Mouse (Mus musculus): ENCODE data around the gene C1s2. TPM values are rescaled to one million over a fixed set of nuclear protein-coding genes. Genes with fewer than 3 reads are reported as not detected.
"Not testable (repeated sequence)": the region's sequence is repeated elsewhere in the genome, so short reads cannot be mapped to it uniquely, and the experiment has no call there.

Gene C1s2
- polyA plus RNA-seq (2012), result not detected in 2 replicates

DNA sequence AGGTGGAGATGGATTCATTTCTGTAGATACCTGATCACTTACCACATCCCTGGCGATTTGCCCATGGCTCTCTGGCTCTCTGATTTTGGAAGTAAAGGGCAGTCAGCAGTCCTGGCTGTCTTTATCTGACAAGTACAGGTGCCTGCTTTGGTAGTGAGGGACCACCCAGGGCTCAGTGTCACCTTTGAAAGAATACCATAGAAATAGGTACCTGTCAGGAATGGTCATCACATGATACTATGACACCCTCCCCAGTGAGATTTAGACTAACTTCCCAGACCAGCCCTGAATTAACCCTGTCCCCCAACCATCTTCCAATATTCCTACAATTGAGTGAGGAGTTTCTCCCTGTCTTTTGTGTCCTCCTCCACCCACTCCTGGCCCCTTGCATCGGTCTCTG is at the start of gene C1s2:
Gene C1s2 (minus strand): TSS at position 101 of the 400 bp plus-strand sequence.
- TF ChIP-seq GATA1 (IDR thresholded peaks at IDR 0.05; ENCODE audit: low read length), result not testable (repeated sequence)

DNA sequence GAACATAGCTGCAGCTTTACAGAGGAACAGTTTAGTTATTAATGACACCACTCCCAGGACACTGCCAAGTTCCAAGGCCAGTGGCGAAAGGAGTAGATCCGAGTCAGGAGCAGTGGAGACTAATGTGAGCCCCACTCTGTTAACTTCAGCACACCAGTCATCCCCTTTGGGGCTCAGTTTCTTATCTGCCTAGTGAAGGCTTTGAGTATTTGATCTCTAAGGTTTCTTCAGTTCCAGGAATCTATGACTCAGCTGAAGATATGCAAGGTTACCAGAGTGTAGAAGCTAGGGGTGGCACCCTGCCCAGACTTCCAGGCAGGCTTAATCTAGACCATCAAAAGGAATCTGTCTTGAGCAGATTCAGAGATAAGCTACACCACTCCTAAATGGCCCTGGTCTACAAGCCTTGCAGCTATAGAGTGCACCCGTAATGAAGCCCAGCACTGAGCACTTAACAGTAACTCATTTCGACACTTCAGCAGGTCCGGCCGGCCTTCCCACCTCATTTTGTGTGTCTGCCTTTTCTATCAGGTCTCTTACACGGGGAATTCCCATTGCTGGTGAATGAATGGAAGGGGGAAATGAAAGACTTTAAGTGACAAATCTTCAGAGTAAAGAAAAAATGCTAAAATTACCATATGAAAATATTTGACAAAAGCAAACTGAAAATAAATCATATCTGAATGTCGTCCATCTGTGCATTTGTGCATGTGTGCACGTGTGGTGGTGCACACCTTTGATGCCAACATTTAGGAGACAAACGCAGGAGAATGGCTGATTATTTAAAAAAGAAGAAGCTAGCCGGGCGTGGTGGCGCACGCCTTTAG is 47.9 kb upstream of the C1s2 start:
- peak; percentile 77 for TF ChIP-seq GATA1 (IDR thresholded peaks at IDR 0.05; ENCODE audit: low read length)

DNA sequence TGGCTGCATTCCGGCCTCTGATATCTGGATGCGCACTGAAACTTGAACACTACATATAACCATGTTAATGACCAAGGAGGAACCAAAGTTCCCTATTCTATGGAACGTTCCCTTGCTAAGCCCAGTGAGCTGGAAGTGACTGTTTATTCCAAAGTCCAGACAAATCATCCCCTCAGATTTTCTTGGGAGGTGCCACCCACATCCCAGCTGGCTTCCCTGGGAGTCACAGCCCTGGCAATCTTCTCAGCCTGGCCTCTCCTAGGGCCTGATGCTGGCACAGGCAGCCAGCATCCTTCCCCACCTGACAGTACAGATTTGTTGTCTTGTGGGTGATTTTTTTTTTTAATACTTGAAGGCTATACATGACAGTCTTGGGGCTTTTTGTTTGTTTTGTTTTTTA is 43.6 kb upstream of the C1s2 start:
- no peak for TF ChIP-seq GATA1 (IDR thresholded peaks at IDR 0.05; ENCODE audit: low read length)

DNA sequence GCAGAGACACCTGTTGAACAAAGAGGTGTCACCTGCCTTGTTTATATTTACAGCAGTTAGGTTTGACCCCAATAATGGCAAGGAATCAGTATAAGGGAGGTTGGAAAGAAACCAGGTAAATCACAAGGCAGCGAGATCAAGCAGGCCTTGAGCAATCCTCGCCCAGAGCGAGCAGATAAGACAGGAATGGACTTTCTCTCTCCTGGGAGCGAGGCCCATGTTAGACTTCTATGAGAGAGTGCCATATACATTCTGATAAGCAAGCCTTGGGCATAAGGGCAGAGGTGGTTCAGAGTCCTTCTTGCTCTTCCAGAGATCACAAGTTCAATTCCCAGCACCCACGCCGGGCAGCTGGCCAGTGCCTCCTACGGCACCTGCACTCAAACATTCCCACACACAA is 42.9 kb upstream of the C1s2 start:
- TF ChIP-seq GATA1 (IDR thresholded peaks at IDR 0.05; ENCODE audit: low read length), result no peak

DNA sequence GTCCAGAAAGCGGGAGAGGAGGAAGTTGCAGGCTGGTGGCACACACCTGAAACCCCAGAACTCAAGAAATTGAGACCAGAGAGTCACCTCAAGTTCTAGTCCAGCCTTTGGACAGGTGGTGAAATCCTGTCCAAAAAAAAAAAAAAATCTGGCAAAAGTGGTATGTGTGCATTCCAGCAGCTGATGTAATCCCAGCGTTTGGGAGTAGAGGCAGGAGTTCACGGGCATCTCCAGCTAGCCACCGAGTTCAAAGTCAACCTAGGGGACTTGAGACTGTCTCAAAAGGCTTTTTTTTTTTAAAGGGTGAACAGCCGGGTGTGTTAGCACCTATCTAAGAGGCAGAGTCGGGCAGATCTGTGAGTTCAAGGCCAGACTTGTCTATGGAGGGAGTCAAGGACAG is 40.3 kb upstream of the C1s2 start:
- TF ChIP-seq GATA1 (IDR thresholded peaks at IDR 0.05; ENCODE audit: low read length), result no peak

DNA sequence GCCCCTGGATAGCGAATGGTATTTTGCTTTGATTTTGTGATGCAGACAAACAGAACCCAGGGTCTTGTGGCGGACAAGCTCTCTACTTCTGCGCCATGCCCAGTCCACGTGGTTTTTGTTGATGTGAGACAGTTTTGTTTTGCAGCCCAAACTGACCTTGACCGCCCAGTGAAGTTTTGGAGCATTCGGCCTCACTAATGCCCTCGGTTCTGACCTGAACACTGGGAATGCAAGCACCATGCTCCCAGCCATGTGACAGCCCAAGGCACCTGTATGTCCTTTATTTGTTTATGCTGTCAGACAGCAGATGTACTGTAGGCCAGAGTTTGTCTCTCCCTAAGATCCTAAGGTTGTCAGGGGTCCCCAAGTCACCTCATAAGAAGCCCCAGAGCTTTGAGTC is 38.7 kb upstream of the C1s2 start:
- no peak for TF ChIP-seq GATA1 (IDR thresholded peaks at IDR 0.05; ENCODE audit: low read length)

DNA sequence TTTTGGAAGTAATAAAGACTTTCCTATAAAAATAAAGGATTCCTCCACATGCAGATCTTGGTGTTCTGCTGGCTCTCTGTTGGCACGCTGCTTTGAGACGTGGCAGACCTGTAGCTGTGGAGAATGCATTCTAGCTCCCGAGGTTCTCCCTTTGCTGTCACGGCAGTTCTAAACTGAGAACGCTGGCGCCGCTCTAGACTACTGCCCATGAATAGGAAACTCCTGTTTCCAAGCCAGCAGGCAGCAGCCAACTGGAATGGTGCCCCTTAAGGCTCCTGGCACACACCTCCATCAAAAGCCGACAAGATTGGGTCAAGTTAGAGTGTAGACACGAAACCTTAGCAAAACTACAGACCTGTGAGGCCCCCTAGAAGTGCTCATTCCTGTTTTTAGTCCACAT is 37.7 kb upstream of the C1s2 start:
- TF ChIP-seq GATA1 (IDR thresholded peaks at IDR 0.05; ENCODE audit: low read length), result no peak

DNA sequence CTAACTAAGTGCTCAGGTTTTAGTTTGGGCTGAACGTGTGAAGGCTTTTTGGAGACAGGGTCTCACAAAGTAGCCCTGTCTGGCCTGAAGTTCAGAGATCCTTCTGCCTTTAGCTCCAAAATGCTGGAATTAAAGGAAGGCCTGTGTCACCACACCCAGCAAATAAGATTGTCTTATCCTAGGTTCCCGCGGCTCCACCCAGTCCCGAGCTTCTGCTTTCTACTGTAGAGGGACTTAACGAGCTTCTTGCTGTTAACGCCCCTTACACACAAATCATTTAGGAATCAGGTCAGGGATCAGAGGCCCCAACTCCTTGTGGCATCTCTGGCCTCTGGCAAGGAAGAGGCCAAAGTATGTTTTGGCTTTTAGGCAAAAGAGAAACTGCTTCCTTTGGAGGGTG is 36.2 kb upstream of the C1s2 start:
- no peak for TF ChIP-seq GATA1 (IDR thresholded peaks at IDR 0.05; ENCODE audit: low read length)

DNA sequence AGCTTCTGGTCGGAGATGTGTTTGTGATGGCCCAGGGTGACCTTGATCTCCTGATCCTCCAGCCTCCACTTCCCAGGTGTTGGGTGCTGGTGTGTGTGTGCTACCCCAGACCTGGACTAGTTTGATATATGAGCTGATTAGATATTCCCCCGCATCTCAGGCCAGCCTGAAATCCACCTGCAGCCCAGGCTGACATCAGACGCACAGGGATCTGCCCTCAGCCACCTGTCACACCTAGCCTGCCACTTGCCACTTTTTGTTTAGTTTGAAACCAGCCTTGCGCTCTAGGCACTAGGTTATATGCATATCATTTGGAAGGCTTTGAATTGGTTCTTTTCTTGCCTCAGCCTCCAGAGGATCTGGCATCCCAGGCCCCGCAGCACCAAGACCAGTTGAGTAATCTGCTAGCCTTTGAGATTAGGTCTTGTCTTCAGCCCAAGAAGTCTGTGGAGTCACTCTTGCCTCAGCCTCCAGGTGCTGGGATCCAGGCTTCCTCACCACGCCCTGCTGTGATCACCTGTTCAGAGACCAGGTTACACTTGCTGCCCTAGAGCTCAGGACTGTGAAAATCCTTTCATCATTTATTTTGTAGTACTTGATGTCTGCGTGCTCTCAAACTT is 34.5 kb upstream of the C1s2 start:
- no peak for TF ChIP-seq GATA1 (IDR thresholded peaks at IDR 0.05; ENCODE audit: low read length)

DNA sequence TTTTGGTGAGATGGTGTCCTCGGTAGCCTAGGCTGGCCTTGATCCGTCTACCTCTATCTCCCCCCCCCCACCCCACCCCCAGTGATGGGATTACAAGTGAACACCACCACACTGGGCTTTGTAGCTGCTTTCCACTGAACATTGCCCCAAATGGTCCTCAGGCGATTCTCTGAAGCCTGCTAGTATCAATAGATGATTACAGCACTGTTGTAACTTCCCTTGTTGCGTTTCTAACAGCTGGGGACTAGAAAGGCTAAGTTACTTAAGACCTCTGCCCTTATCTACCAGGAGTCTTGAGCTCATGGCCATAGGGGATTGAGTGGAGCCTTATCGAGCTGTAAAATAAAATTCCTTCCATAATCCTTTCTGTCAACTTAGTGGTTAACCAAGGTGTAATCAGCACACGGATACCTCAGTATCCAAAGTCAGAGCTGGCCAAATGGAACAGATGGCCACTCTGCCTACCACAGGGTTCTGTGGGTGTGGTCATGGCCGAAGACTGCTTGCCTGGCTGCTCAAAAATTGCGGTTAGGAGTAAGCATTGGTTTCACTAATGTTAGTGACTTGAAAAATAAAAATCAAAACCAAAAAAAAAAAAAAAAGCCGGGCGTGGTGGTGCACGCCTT is 33.5 kb upstream of the C1s2 start:
- peak; percentile 8 for TF ChIP-seq GATA1 (IDR thresholded peaks at IDR 0.05; ENCODE audit: low read length)

DNA sequence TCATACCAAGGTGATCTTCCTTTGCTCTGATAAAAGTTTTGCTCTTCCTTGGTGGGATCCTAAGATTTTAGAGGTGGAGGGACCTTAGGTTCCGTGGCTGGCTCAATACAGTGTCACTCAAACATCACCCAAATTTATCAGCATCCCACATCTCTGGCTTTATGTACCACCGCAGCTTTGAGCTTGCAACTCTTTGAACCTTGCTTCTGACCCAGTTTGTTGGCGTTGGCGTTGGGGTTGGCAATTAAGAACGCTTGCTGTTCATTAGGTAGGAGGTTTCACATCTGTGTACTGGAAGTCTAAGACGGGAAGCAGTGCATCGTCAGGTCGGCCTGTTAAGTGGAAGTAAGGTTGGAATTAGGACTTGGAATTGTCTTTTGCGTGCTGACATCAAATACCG is 29.1 kb upstream of the C1s2 start:
- no peak for TF ChIP-seq GATA1 (IDR thresholded peaks at IDR 0.05; ENCODE audit: low read length)

DNA sequence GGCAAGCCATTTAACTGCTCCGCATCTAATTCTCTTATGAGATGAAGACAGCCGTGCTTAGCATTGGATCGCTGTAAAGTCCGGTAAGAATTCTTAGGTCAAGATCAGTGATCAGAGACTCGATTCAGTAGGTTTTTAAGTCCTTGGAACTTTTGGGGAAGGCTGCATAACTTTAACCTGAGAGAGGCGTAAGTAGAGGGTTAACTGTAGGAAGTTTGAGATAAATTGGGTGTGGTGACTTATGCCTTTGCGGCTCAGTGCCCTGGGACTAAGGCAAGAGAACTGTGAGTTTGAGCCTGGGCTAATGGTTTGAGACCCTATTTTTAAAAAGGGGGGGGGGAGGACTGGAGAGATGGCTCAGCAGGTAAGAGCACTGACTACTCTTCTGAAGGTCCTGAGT is 28.4 kb upstream of the C1s2 start:
- no peak for TF ChIP-seq GATA1 (IDR thresholded peaks at IDR 0.05; ENCODE audit: low read length)

DNA sequence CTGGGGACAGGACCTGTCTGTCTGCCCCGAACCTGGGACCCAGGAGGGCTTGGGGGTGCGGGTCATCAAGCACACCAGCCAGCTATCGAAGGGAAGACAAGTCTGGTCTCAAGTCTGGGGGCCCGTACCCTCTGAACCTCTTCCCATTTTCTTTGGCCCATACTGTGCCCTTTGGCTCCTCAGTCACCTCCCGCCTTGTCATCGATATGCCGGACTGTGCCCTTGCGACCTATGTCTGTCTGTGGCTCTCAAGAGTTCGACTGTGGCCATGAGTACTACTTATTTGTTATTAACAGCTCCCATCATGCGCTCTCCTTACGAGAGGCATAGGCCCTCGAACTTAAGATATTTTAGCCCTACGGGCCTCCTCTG is 27.5 kb upstream of the C1s2 start:
- no peak for TF ChIP-seq GATA1 (IDR thresholded peaks at IDR 0.05; ENCODE audit: low read length)

DNA sequence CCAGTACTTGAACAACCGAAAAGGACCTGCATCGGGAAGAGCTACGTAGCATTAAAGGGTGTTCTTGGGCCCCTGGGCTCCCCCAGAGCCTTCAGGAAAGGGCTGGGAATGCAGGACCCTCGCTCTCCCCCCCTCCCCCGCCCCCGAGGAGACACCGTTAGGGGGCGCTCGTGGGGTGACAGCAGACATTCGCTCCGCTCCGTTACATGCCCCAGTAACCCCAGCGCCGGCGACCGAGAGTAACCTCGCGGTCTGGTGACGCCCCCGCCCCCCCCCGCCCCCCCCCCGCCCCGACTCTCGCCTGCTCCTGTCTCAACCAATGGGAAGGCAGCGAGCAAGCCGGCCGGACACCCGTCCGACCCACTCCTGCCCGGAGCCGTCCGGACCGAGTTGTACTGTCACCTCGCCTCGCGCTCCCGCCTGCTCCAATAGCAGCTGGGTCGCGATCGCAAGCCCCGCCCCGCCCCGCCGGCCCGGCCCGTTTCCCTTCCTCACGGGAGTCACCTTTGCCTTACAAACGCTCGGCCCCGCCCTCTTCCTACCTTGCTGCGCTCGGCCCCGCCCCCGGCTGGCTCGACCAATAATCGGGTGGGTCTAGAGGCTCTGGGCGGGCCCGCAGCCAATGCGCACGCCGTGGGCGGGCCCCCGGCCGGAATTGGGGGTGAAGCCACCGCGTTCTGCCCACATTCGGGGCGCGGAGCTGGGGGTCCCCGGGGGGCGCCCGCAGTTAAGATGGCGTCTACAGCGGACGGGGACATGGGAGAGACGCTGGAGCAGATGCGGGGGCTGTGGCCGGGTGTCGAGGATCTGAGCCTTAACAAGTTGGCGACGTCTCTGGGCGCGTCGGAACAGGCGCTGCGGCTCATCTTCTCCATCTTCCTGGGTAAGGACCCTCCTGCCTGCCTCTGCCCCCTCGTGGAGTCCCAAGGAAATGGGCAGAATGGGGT is 26.9 kb upstream of the C1s2 start, which contains the start of gene Lpcat3:
Gene Lpcat3 (plus strand): TSS at position 551 of the 947 bp plus-strand sequence.
- no peak for TF ChIP-seq GATA1 (IDR thresholded peaks at IDR 0.05; ENCODE audit: low read length)

DNA sequence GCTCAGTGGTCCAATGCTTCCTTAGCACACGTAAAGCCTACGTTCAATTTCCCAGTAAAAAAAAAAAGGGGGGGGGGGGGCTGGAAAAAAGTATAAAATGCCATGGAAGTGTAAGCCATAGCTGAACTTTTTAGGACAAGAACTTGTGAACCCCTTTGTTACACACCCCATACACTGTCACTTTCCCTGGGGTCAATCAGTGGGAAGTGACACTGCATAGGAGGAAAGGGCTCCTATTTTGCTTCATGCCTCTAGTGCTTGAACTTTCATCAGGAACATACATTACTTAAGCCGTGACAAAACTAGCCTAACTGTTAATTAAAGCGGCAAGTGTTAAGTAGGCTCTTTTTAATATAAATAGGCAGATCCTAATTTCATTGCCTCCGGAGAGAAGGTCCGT is 26.1 kb upstream of the C1s2 start:
- no peak for TF ChIP-seq GATA1 (IDR thresholded peaks at IDR 0.05; ENCODE audit: low read length)
